Mouse (Mus musculus): ENCODE data around the gene Cct8. TPM values are rescaled to one million over a fixed set of nuclear protein-coding genes. Genes with fewer than 3 reads are reported as not detected.

Gene Cct8
- 200 and 230 TPM in 2 replicates for polyA plus RNA-seq (2015; fragmentation: Nextera tagmentation; extraction: Ambion mirVana)

DNA sequence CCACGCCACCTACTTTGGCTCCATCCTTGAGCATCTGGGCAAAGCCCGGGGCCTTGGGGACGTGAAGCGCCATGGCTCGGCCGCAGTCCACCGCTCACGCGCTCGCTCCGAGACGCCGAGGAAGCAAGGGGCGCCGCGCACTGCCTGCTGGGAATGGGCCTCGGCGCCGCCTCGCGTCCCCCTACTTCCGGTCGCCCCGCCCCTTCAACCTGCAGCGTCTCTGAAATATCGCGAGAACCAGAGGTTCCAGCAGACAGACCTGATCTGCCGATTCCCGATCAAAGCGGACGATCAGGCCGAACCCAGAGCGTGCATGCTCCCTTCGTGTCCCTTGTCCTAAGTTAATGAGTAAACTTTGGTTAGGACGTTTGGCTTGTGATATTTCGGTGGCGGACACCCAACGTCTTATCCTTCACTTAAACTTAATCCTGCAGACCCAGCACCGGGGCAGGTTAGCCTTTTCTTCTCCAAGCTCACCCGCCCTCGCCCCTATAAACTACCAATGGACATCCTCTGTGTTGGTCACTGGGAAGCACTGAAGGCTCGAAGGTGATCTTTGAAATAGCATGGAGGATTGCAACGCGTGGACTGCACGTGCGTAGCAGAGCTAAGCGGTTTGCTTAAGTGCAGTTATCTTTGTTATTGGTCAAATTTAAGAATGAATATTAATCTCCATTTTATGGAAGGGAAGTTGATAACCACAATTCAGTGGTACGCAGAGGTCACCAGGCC is at the start of gene Cct8:
Gene Cct8 (minus strand): TSS at position 158 of the 732 bp plus-strand sequence.

DNA sequence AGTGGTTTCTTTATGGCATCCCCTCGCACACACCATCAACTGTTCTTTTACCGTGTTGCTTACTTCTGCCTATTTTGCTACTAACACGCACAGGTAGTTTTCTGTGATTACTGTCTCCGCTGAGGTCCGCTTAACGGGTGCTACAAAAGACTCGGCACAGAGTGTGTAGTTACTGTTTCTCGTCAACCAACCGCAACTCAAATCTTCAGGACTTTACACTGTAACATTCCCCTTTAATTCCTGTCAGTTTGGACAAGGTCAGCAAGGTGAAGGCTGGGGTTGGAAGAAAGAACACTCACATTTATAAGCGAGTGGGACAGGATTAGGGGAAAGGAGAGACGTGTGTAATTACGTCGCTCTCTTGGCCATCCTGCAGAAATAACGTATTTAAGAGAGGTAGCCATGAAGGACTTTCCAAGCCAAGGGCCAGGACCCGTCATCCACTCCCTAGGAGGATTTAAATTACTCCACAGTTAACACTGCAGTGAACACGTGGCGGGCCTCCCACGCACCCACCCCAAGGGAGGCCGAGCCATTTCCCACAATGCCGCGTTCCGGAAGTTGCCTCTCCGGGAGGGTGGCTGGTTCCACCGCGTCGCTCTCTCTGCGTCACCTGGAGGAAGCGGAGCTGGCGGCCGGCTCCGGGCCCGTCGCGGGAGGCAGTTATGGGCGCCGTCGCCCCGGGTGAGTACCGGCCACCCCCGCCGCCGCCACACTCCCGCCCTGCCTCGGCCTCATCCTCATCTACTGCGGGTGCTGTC is 41.1 kb downstream of the Cct8 start, which contains the start of gene Usp16:
Gene Usp16 (plus strand): TSS at position 285 of the 761 bp plus-strand sequence.

DNA sequence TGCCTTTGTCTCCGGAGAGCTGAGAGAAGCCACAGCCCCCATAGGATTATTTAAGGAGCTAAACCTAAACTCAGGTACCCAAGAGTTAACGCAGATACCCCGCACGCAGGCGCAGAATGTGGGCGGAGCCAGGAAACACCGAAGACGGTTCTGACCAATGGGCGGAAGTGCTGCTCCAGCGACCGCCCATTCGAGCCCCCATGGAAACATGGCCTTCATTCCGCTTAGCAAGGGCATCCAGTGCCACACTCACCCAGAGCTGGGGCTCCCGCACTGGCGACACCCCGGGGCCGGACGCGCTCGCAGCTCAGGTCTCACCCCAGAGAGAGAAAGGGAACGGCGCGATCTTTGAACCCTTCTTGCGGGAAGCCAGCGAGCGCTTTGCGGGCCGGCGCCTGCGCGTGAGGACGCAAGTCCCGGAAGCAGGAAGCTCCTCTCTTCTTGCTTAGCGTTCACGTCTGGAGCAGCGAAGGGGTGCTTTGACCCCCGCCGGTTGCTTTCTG is 55.4 kb downstream of the Cct8 start, which contains the start of gene Rwdd2b:
Gene Rwdd2b (minus strand): TSS at position 390 of the 503 bp plus-strand sequence.

Other genes starting within 250 kb of the Cct8 start
- gene N6amt1, start 141.7 kb downstream of the Cct8 start, polyA plus RNA-seq (2015; fragmentation: Nextera tagmentation; extraction: Ambion mirVana) = 30.5 and 31.6 TPM in 2 replicates
- gene Ltn1, start 63.3 kb downstream of the Cct8 start, polyA plus RNA-seq (2015; fragmentation: Nextera tagmentation; extraction: Ambion mirVana) = 13.0 and 13.8 TPM in 2 replicates
- gene Rwdd2b, start 55.3 kb downstream of the Cct8 start, polyA plus RNA-seq (2015; fragmentation: Nextera tagmentation; extraction: Ambion mirVana) = 4.2 and 5.4 TPM in 2 replicates
- 32.3 and 36.3 TPM in 2 replicates for gene Usp16, start 41.2 kb downstream of the Cct8 start, polyA plus RNA-seq (2015; fragmentation: Nextera tagmentation; extraction: Ambion mirVana)
- 0.44 and 0.57 TPM in 2 replicates for gene Map3k7cl, start 57.5 kb upstream of the Cct8 start, polyA plus RNA-seq (2015; fragmentation: Nextera tagmentation; extraction: Ambion mirVana)
- gene Bach1, start 203.1 kb upstream of the Cct8 start, polyA plus RNA-seq (2015; fragmentation: Nextera tagmentation; extraction: Ambion mirVana) = 5.2 and 5.4 TPM in 2 replicates